Mouse (Mus musculus) fat pad, adult 2 months (tissue): Measurements from ENCODE around the gene Pcbd1.

Source experiments
- DNase-seq: peaks from one replicate; pipeline ENCODE4 v3.0.0-alpha.2; 2011; ENCODE audit warnings: low read depth, low spot score; ENCODE audit errors: extremely low read depth

The Pcbd1 gene

GRCm38 (mm10) chr10:61089170-61090142, at the start of gene Pcbd1:
Gene Pcbd1, plus strand, starts transcription at chr10:61089331.
- DNase-seq, result no peak

DNA sequence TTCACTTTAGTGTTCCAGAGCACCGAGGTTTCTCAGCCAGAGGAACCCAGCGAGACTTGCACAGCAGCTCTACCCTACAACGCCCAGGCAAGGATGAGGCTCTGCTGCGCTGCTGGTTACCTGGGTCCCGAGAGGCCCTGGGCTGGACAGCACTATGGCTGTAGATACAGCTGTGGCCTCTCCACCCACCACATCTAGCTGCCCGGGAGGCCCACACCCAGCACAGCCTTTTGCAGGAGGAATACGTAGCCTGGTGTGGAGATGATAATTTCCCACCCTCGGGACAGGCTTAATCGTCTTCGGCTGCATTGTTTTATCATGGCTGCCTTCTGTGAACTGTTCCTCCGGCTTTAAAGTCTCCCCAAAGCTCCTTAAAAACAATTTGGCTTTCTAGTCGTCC, 49.5 kb upstream of the Pcbd1 start:
- DNase-seq, result no peak

DNA sequence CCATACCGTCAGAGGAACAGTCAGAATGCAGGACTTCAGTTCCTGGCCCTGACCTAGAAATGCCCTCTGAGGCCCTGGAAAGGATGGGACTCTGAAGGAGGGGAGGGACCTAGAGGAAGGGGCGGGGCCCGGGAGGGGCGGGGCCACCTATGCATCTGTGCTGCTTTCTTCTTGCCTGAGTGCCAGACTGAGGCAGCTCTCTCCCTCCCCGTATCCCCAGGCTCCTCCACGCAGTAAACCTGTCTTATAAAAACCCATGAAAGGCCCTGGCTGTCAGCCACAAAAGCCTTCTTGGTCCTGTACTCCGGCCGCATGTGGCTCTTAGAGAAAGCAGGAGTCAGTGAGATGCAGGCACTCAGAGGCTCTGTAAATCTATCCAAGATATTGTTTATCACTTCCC, 44.0 kb upstream of the Pcbd1 start:
- DNase-seq, result no peak

DNA sequence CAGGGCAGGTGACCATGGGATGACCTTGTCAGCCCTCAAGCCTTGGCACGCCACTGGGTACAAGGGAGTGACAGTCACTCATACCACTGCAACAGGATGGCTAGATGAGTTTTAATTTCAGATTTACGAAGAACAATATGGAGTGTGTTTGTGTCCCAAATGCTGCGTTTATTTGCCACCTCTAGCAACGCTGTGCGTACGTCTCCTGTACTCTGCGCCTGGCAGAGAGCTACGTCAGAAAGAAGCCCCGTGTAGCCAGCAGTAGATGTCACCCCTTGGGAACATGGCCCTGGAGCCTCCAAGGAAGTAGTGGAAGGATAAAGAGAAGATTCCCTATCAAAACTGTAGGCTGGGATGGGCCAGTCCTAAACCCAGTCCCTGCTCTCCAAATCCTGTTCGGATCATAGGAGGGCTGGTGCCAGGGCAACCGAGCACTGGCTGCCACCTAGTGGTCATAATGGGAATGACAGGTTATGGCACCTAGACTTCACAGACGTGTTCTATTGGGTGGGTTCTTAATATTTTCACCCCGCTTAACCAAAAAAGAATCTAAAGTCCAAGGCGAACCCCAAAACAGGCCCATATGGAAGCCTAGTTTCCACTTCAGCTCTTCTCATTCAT, 37.0 kb upstream of the Pcbd1 start:
- DNase-seq, result no peak

DNA sequence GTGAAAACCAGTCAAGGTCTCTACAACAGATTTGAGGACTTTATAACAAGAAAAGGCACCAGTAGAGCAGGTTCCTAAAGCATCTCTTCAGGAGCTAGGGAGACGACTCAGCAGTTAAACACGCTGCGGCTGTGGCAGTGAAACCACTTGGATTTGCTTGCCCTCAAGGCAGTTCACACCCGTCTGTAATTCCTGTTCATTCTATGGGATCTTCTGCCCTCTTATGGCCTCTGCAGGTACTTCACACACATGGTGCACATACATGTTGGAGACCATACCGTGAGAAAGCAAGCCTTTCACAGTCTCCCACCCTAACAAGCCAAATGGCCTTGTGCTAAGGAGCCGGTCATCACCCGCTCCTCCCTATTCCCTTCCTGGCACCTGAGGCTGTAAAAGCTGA, 32.5 kb upstream of the Pcbd1 start:
- no peak for DNase-seq

DNA sequence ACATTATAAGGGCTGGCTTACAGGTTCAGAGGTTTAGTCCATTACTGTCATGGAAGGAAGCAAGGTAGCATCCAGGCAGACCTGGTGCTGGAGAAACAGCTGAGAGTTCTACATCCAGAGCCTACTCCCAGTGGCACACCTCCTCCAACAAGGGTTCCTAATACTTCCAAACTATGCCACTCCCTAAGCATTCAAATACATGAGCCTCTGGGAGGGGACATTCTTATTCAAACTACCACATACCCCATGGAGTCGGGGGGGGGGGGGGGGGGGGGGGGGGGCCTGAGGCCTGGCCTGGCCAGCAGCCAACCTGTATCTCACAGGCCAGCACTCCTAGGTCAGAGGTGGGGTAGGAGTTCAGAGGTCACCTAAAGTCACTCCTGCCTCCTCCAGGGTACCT, 30.0 kb upstream of the Pcbd1 start:
- DNase-seq, result no peak

- no peak for DNase-seq
These were observed 29.5 kb upstream of the Pcbd1 start for GRCm38 (mm10) chr10:61059543-61060110.

- DNase-seq, result no peak
These were observed 25.8 kb upstream of the Pcbd1 start for GRCm38 (mm10) chr10:61063271-61063864.

GRCm38 (mm10) chr10:61064635-61065034, 24.5 kb upstream of the Pcbd1 start:
- DNase-seq, result no peak

DNA sequence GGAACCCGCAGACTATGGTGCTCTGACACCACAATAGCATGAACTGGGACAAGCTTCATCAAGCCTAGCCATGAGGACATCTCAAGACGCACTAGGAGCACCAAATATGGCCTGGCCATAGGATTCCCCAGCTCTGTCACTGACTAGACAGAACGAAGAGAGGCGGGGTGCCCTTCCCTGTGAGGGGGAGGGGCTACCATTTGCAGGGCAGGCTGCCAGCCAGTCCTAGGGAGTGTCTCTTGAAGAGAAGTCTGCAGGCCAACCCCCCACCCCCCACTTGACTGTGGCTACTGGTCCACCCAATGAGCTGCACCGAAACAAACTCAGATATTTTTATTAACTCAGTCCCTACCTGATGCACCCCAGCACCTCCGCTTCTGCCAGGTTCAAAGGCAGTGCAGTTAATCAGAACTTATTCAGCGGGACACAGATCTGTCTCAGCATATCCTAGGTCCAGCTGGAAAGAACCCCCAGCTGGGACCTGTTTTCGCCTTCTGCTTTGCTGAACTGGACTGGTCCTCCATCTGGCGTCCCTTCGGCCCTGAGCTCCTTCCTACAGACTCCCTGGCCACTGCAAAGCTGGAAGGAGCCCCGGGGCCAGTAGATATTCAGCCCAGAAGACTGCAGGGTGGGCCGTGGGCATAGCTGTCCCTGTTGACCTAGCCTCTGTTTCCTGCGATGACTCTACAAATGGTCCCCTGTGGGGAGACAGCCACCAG, 23.7 kb upstream of the Pcbd1 start:
- no peak for DNase-seq

DNA sequence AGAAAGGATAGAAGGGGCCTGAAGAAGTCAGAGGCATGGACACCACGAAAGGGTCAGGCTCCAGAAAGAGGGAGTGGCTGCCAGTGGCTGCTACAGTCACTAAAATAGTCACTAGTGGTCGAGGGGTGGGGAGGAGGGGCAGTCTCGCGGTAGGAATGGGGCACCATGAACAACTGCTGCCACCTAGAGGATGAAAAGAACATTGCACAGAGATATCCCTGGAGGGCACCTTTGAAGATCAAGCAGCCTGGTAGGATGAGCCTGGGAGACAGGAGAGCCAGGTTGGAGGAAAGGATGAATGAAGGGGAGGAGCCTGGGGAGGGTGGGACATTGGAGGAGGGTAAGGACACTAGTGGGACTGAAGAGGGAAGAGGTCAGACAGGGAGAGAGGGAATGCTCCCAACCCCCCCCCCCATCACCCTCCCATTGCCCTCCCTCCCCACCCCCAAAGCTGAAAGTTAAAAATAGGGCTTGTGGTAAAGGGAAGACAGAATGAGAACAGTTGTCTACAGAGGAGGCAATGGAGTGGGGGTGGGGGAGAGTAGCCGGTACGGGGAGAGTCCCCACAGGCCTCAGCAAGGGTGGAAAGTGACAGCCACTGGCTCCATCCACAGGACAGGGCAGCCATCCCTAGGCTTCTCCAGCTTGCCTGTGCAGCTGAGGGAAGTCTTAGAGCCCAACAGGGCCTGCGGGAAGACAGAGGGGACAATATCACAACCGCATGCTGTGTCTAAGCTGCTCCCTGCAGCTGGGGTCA, 20.5 kb upstream of the Pcbd1 start:
- DNase-seq, result no peak

DNA sequence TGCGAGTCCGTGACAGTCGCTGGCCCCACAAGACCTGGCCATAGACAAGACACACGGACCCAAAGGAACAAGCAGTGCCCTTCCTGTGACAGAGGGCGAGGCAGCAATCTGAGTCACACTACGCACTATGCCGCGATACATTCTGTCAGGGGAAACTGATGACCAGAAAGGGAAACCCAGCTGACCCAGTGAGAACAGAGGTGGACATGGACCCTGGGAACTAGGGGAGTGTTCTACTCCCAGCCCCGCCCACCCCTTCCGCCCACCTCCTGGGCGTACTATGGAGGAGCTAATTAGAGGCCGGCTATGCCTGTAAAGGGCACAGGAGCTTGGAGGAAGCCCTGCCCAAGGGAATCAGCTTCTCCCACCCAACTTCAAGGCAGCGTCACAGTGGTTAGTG, 19.9 kb upstream of the Pcbd1 start:
- no peak for DNase-seq

GRCm38 (mm10) chr10:61072324-61072723, 16.8 kb upstream of the Pcbd1 start:
- no peak for DNase-seq

DNA sequence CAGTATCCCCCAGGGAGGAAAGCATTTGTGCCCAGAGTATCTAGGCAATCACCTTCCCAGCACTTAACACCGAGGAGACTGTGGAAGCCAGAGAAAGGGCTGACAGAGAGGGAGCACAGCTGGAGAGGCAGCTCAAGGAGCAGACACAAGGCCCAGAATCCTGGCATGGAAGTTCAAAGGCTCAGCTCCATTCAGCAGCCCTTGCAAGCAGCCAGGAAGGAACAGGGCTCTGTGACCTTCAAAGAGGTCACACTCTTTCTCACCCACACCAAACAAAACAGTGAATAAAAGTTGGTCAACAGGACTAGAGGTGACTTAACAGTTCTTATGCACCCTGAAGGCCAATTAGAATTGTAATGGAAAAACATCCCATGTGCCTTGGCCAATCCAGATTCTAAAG, 14.5 kb upstream of the Pcbd1 start:
- no peak for DNase-seq

DNA sequence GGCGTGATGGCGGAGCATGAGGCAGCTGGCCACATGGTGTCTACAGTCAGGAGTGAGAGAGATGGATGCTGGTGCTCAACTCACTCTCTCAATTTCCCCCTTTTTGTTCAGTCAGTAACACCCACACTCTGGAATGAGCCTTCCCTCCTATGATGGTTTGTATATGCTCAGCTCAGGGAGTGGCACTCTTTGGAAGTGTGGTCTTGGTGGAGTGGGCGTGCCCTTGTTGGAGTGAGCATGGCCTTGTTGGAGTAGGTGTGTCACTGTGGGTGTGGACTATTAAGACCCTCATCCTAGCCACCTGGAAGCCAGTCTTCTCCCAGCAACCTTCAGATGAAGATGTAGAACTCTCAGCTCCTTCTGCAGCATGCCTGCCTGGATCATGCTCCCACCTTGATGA, 13.5 kb upstream of the Pcbd1 start:
- DNase-seq, result no peak

- DNase-seq, result peak; percentile 30
These were observed 8.8 kb upstream of the Pcbd1 start for GRCm38 (mm10) chr10:61080227-61080930.

- DNase-seq, result no peak
These were observed 8.2 kb upstream of the Pcbd1 start for GRCm38 (mm10) chr10:61080931-61081255.

DNA sequence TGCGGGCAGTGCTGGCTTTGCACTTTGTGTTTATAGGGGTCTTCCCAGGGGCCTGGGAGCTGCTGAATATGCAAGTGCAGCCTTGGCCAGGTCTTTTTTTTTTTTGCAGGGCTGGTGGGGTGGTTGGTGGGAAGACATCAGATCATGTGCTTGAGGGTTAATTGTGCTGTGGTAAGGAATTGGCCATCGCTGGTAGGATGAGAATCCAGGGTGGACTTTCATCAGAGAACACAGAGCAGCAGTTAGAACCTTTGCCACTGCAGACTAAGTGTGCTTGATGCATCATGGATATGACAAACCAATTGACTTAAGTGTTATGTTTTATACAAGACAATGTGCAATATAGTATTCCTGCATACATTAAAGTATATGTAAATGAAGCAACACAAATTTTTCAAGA, 3.8 kb upstream of the Pcbd1 start:
- DNase-seq, result no peak

DNA sequence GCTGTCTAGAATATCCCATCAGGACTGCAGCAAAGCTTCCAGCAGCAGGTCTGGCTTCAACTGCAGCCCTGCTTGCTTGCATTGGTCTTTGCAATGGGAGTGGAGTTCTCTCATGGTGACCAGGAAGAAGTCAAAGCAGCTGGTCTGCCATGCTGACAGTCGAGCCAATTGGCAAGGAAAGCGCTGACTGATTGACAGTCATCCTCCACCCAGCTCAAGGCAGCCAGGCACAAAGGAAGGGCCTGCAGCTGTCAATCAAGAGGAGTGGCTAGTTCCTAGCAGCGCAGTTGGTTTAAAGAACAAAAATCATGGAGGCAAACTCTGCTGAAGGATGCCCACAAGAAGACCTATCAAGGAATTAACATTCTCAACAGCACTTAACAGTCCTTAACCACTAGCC, 2.6 kb upstream of the Pcbd1 start:
- no peak for DNase-seq

DNA sequence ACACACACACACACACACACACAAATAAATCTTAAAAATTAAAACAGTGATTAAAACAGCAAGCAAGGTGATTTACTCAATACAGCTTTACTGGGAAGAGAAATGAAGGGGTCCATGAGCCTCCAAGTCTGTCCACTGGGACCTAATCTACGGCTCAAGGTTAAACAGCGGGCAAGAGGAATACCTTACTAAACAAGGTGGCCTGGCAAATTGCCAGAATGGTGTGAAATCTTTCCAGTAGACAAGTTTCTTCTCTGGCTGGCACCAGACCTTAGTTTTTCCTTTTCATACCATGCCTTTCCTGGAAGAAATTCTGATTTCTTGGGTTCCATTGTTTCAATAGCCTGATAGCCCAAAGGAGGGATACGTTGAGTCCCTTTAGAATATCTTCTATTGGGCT, 663 bp upstream of the Pcbd1 start:
- no peak for DNase-seq
